In the genomic region with DNA sequence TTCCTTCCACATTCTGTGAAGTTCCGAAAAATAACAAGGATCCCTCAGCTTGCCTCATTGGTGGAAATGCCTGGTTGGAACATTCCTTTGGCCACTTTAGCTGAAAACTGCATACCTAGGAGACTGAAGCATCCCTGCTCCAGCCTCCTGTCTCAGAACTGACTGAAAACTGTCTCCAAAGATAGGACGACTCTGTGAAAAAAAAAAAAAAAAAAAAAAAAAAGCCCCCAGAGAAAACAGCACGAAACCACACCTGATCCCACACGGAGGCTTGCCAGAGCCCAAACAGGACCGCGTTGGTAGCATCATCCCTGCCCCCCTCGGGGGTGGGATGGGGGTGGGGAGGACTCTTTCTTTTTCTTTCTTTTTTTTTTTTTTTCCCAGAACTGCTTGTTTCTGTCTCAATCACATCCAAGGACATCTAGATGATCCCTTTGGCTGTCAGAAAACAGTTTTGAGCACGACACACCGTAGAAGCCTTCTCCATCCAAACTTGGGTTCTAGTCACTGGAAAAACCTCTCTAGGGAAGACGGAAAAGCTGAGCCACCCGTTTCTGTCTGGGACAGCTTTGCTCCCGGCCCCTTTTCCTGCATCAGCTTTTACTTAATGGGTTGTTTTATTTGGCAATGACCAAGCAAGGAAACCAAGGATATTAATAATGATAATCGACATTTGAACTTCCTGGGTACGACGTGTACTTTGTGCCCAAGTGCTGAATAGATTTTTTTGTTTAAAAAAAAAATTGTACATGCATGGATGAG, we compare ENCODE assay signal across 9 mouse cellular contexts. TPM values are rescaled to one million over a fixed set of nuclear protein-coding genes. Genes with fewer than 3 reads are reported as not detected.
DNase-seq lines count a peak whose midpoint lies in the region; ATAC-seq and TF ChIP-seq lines count a peak whose summit lies in the region.
"Had no signal": no experiment of that assay in that cellular context is flagged by ENCODE, and none has a peak within 500 bp of the region (broad histone marks: within the 10 kb centered on the region; RNA-seq: fewer than 3 reads in every experiment).

No protein-coding gene starts in this region.

- ATAC-seq in hindbrain, embryonic 15.5 days (ENCODE audit: low FRiP score, low read depth): no peak
- ATAC-seq in hindbrain, embryonic 14.5 days (ENCODE audit: low FRiP score): no peak
- no peak for ATAC-seq in hindbrain, postnatal 0 days

- H3K9ac ChIP-seq in hindbrain, embryonic 15.5 days: no peak overlapping the region
- no peak overlapping the region for H3K9ac ChIP-seq in hindbrain, embryonic 14.5 days
- no peak overlapping the region for H3K9ac ChIP-seq in hindbrain, postnatal 0 days (replicated peaks; ENCODE audit: low read length)

- 37% methylated on average over 15 of the region's 15 CpGs for WGBS in hindbrain, embryonic 15.5 days
- 40% methylated on average over 15 of the region's 15 CpGs for WGBS in hindbrain, embryonic 14.5 days
- WGBS in hindbrain, postnatal 0 days: 38% methylated on average over 15 of the region's 15 CpGs

- H3K4me3 ChIP-seq in hindbrain, embryonic 15.5 days: no peak overlapping the region
- no peak overlapping the region for H3K4me3 ChIP-seq in hindbrain, embryonic 14.5 days (replicated peaks; ENCODE audit: low read length)
- no peak overlapping the region for H3K4me3 ChIP-seq in hindbrain, postnatal 0 days (ENCODE audit: low read length)

- H3K27me3 ChIP-seq in hindbrain, embryonic 15.5 days: no peaks in the 10 kb centered on the region
- no peaks in the 10 kb centered on the region for H3K27me3 ChIP-seq in hindbrain, embryonic 14.5 days (ENCODE audit: control insufficient read depth, insufficient read depth, low read length)
- H3K27me3 ChIP-seq in hindbrain, postnatal 0 days (ENCODE audit: insufficient read depth, low read length): no peaks in the 10 kb centered on the region

- H3K9me3 ChIP-seq in hindbrain, embryonic 15.5 days: peaks cover 12% of the 10 kb centered on the region; the same call in 1 of the 2 replicates
- H3K9me3 ChIP-seq in hindbrain, embryonic 14.5 days (ENCODE audit: control insufficient read depth, low read length): peaks cover 16% of the 10 kb centered on the region
- peaks cover 7% of the 10 kb centered on the region; the same call in 1 of the 2 replicates for H3K9me3 ChIP-seq in hindbrain, postnatal 0 days (ENCODE audit: low read length)

- DNase-seq in hindbrain, embryonic 14.5 days (ENCODE audit: low spot score): no peak
- peak; percentile 48 for DNase-seq in adipocyte (ENCODE audit: low spot score)
- DNase-seq in hindbrain, postnatal 0 days (ENCODE audit: low spot score): no peak
- peak; percentile 58 for DNase-seq in lung, postnatal 10 days
- no peak for DNase-seq in cerebellum, adult 18-20 months
- DNase-seq in gastrocnemius, postnatal 14 days: no peak
- DNase-seq in T-cell, adult 2 months (ENCODE audit: low spot score): no peak
- DNase-seq: thymus, postnatal 36 days had no signal

- no peak for TF ChIP-seq CTCF in hindbrain, postnatal 0 days (IDR thresholded peaks at IDR 0.05; ENCODE audit: low read depth)

- 0 out of 2 replicates have a peak, but pooled peaks cover 10% of the 10 kb centered on the region for H3K4me1 ChIP-seq in hindbrain, embryonic 15.5 days (replicated peaks)
- 0 out of 2 replicates have a peak, but pooled peaks cover 9% of the 10 kb centered on the region for H3K4me1 ChIP-seq in hindbrain, embryonic 14.5 days (replicated peaks; ENCODE audit: control insufficient read depth, insufficient read depth, low read length)
- no peaks in the 10 kb centered on the region for H3K4me1 ChIP-seq in hindbrain, postnatal 0 days (ENCODE audit: insufficient read depth, low read length)

- intact Hi-C loops in gastrocnemius, postnatal 14 days (cut with DNase I; ENCODE audit: low total_unique reads): no loop called here

- no peaks in the 10 kb centered on the region for H3K36me3 ChIP-seq in hindbrain, embryonic 15.5 days
- no peaks in the 10 kb centered on the region for H3K36me3 ChIP-seq in hindbrain, embryonic 14.5 days (replicated peaks; ENCODE audit: control insufficient read depth, insufficient read depth)
- H3K36me3 ChIP-seq in hindbrain, postnatal 0 days (ENCODE audit: insufficient read depth, low read length): no peaks in the 10 kb centered on the region

- no peak overlapping the region for H3K27ac ChIP-seq in hindbrain, embryonic 15.5 days (replicated peaks)
- H3K27ac ChIP-seq in hindbrain, embryonic 14.5 days: no peak overlapping the region
- no peak overlapping the region for H3K27ac ChIP-seq in hindbrain, postnatal 0 days

- H3K4me2 ChIP-seq in hindbrain, embryonic 15.5 days: peak overlapping the region; percentile 31
- no peak overlapping the region for H3K4me2 ChIP-seq in hindbrain, embryonic 14.5 days (replicated peaks)
- H3K4me2 ChIP-seq in hindbrain, postnatal 0 days (ENCODE audit: low read depth, low read length): peak overlapping the region; percentile 31

RNA-seq across cellular contexts. Expression of a gene that starts 29.0 kb away (rescaled TPM):
- polyA plus RNA-seq in hindbrain, embryonic 15.5 days (2015; fragmentation: Nextera tagmentation; extraction: Ambion mirVana): 66.6 and 70.9 TPM in 2 replicates
- 63.8 and 65.1 TPM in 2 replicates for polyA plus RNA-seq in hindbrain, embryonic 14.5 days (2014; fragmentation: Nextera tagmentation; extraction: Ambion mirVana)
- 54.0 and 64.4 TPM in 2 replicates for total RNA-seq in hindbrain, postnatal 0 days (2014; rRNA removed)
- 88.1 and 89.7 TPM in 2 replicates for polyA plus RNA-seq in hindbrain, postnatal 0 days (2015; fragmentation: Nextera tagmentation; extraction: Ambion mirVana)
- 10 to 100 TPM; 57.8 to 63.2 TPM for total RNA-seq in gastrocnemius, postnatal 14 days (2021)

Comparison
In these comparisons a context has a peak if more than half of its experiments do, and no peak if none do; other contexts are left out.
1. DNase-seq: peak in adipocyte (single experiment) and lung, postnatal 10 days (single experiment); none in hindbrain, embryonic 14.5 days (single experiment), hindbrain, postnatal 0 days (single experiment), cerebellum, adult 18-20 months (0 of 2), gastrocnemius, postnatal 14 days (single experiment) and T-cell, adult 2 months (single experiment).